Mouse (Mus musculus): ENCODE results near the gene Ints6l. TPM values are rescaled to one million over a fixed set of nuclear protein-coding genes. Genes with fewer than 3 reads are reported as not detected.
A peak's percentile ranks its signal among the peaks of the same experiment; 100 is the strongest.

The Ints6l gene
- total and polyA plus RNA-seq, 3 experiments: 9.8 to 124 (median 56.1) TPM

GRCm38 (mm10) chrX:56464906-56465305 lies 10.2 kb downstream of the Ints6l start:
- DNase-seq (ENCODE audit: low read depth, low spot score): peak; percentile 23
- no peak overlapping the region for H3K27ac ChIP-seq (ENCODE audit: control insufficient read depth, low read depth, low read length)
- H3K9ac ChIP-seq (ENCODE audit: control insufficient read depth, low read depth, low read length, poor library complexity, severe bottlenecking): no peak overlapping the region
- no peak overlapping the region for H3K4me3 ChIP-seq (ENCODE audit: control insufficient read depth in 1 of 2, insufficient read depth in 1 of 2, low read depth in 2 of 2, low read length in 2 of 2)
- H3K9me3 ChIP-seq (replicated peaks; ENCODE audit: insufficient read depth, low read length): no peaks in the 10 kb centered on the region
- H3K4me1 ChIP-seq (ENCODE audit: control insufficient read depth in 1 of 2, insufficient read depth in 2 of 2, low read length in 2 of 2): peaks cover 4 to 5% of the 10 kb centered on the region in 2 experiments; a peak in 3 of 4 replicates
- TF ChIP-seq TAL1 (IDR thresholded peaks at IDR 0.05; ENCODE audit: low read length) (no peak), RCOR1 (IDR thresholded peaks at IDR 0.05; ENCODE audit: low read depth, low read length) (0 out of 2 replicates have a peak, but pooled peaks have one; percentile 44), ETS1 (IDR thresholded peaks at IDR 0.05; ENCODE audit: low read depth, low read length) (peak; percentile 89), MEF2A (IDR thresholded peaks at IDR 0.05; ENCODE audit: extremely low read depth, insufficient replicate concordance, low read depth, low read length, poor library complexity, severe bottlenecking) (peak; percentile 92; the same call in 1 of the 2 replicates), EP300 (IDR thresholded peaks at IDR 0.05; ENCODE audit: low read depth in 1 of 2, low read length in 2 of 2) (peak; percentile 47 to 63; a peak in 2 of 4 replicates), GATA1 (IDR thresholded peaks at IDR 0.05; ENCODE audit: low read depth, low read length) (peak; percentile 69), ELF1 (IDR thresholded peaks at IDR 0.05; ENCODE audit: low read depth, low read length) (no peak), TCF12 (IDR thresholded peaks at IDR 0.05; ENCODE audit: low read depth, low read length) (peak; percentile 77)
- H3K79me2 ChIP-seq (ENCODE audit: control insufficient read depth, insufficient read depth, low read length, poor library complexity): no peaks in the 10 kb centered on the region; the same call in 1 of the 2 replicates
- H3K36me3 ChIP-seq (ENCODE audit: control insufficient read depth in 1 of 2, insufficient read depth in 2 of 2, low read length in 2 of 2): peaks cover 0 to 13% of the 10 kb centered on the region in 2 experiments; a peak in 3 of 4 replicates
- H3K27me3 ChIP-seq (ENCODE audit: control insufficient read depth in 1 of 2, insufficient read depth in 2 of 2, low read length in 2 of 2): no peaks in the 10 kb centered on the region

GRCm38 (mm10) chrX:56467688-56468087 lies 13.0 kb downstream of the Ints6l start:
- no peak overlapping the region for H3K4me3 ChIP-seq (ENCODE audit: control insufficient read depth in 1 of 2, insufficient read depth in 1 of 2, low read depth in 2 of 2, low read length in 2 of 2)
- no peaks in the 10 kb centered on the region for H3K27me3 ChIP-seq (ENCODE audit: control insufficient read depth in 1 of 2, insufficient read depth in 2 of 2, low read length in 2 of 2)
- TF ChIP-seq UBTF (IDR thresholded peaks at IDR 0.05; ENCODE audit: borderline replicate concordance, insufficient read depth, low read depth, low read length) (no peak), USF2 (IDR thresholded peaks at IDR 0.05; ENCODE audit: borderline replicate concordance in 1 of 2, insufficient read depth in 1 of 2, low read depth in 1 of 2, low read length in 2 of 2) (no peak), E2F4 (IDR thresholded peaks at IDR 0.05; ENCODE audit: borderline replicate concordance, low read depth, low read length) (no peak), POLR2AphosphoS5 (IDR thresholded peaks at IDR 0.05; ENCODE audit: borderline replicate concordance, low read depth, low read length) (no peak), MAFK (IDR thresholded peaks at IDR 0.05; ENCODE audit: borderline replicate concordance, low read depth, low read length) (no peak), NELFE (IDR thresholded peaks at IDR 0.05; ENCODE audit: low read depth, low read length) (no peak), ZMIZ1 (IDR thresholded peaks at IDR 0.05; ENCODE audit: low read depth, low read length) (no peak), TCF12 (IDR thresholded peaks at IDR 0.05; ENCODE audit: low read depth, low read length) (no peak), ETS1 (IDR thresholded peaks at IDR 0.05; ENCODE audit: low read depth, low read length) (no peak), MXI1 (IDR thresholded peaks at IDR 0.05; ENCODE audit: low read depth, low read length) (no peak), TAL1 (IDR thresholded peaks at IDR 0.05; ENCODE audit: low read length) (no peak), CTCF (IDR thresholded peaks at IDR 0.05 in 2 of 3, conservative IDR thresholded peaks at IDR 0.05 in 1 of 3; ENCODE audit: control insufficient read depth in 1 of 3, insufficient read depth in 1 of 3, low read depth in 2 of 3, low read length in 3 of 3, poor library complexity in 1 of 3, severe bottlenecking in 1 of 3) (no peak), EP300 (IDR thresholded peaks at IDR 0.05; ENCODE audit: low read depth in 1 of 2, low read length in 2 of 2) (no peak), MEF2A (IDR thresholded peaks at IDR 0.05; ENCODE audit: extremely low read depth, insufficient replicate concordance, low read depth, low read length, poor library complexity, severe bottlenecking) (no peak), GATA1 (IDR thresholded peaks at IDR 0.05; ENCODE audit: low read depth, low read length) (no peak), ELF1 (IDR thresholded peaks at IDR 0.05; ENCODE audit: low read depth, low read length) (no peak), RAD21 (IDR thresholded peaks at IDR 0.05; ENCODE audit: low read depth, low read length) (no peak), MYC (IDR thresholded peaks at IDR 0.05; ENCODE audit: low read depth, low read length) (no peak), POLR2AphosphoS2 (IDR thresholded peaks at IDR 0.05; ENCODE audit: low read length) (no peak), SIN3A (IDR thresholded peaks at IDR 0.05; ENCODE audit: low read length) (no peak)
- H3K9me3 ChIP-seq (replicated peaks; ENCODE audit: insufficient read depth, low read length): no peaks in the 10 kb centered on the region
- peaks cover 0 to 11% of the 10 kb centered on the region in 2 experiments; a peak in 3 of 4 replicates for H3K36me3 ChIP-seq (ENCODE audit: control insufficient read depth in 1 of 2, insufficient read depth in 2 of 2, low read length in 2 of 2)
- no peak for DNase-seq (ENCODE audit: low read depth, low spot score)
- H3K9ac ChIP-seq (ENCODE audit: control insufficient read depth, low read depth, low read length, poor library complexity, severe bottlenecking): no peak overlapping the region
- H3K27ac ChIP-seq (ENCODE audit: control insufficient read depth, low read depth, low read length): no peak overlapping the region
- H3K79me2 ChIP-seq (ENCODE audit: control insufficient read depth, insufficient read depth, low read length, poor library complexity): no peaks in the 10 kb centered on the region; the same call in 1 of the 2 replicates
- H3K4me1 ChIP-seq (ENCODE audit: control insufficient read depth in 1 of 2, insufficient read depth in 2 of 2, low read length in 2 of 2): peaks cover 4 to 5% of the 10 kb centered on the region in 2 experiments; a peak in 3 of 4 replicates
